Mouse (Mus musculus) cortical plate, adult 2 months (tissue): ENCODE measurements around the gene Dusp5.

Source experiments
- CTCF ChIP-seq: fragments of 200-500 bp; IDR thresholded peaks from 2 replicates; pipeline ENCODE4 v1.5.1; 2011; ENCODE audit warnings: mild to moderate bottlenecking, control low read depth, low read length; ENCODE audit not compliant: insufficient read depth; ENCODE audit errors: extremely low read depth
- POLR2A ChIP-seq: fragments of 200-500 bp; IDR thresholded peaks from 2 replicates; pipeline ENCODE4 v1.6.1; 2011; ENCODE audit warnings: mild to moderate bottlenecking, low read length, control low read depth; ENCODE audit not compliant: insufficient read depth; ENCODE audit errors: extremely low read depth

- TF ChIP-seq POLR2A (no peak), CTCF (no peak)
Measured at GRCm38 (mm10) chr19:53499451-53499940, 29.4 kb upstream of the Dusp5 start.
